Mouse (Mus musculus) hindbrain, embryonic 14.5 days (tissue): ENCODE results near the gene Mettl14. TPM values are rescaled to one million over a fixed set of nuclear protein-coding genes. Genes with fewer than 3 reads are reported as not detected.

Source experiments
- ATAC-seq: fragments of 200-750 bp; cut with Nextera tagmentation; 2 replicates; pipeline ENCODE4 v1.8.0; 2017; ENCODE audit warnings: moderate number of reproducible peaks, mild to moderate bottlenecking, moderate TSS enrichment, moderate library complexity; ENCODE audit not compliant: low FRiP score
- DNase-seq: peaks from one replicate; pipeline ENCODE4 v3.0.0-alpha.2; 2015; ENCODE audit warnings: low spot score
- H3K27ac ChIP-seq: fragments of 300-500 bp; sonication (generic); 2 replicates; pipeline ENCODE4 v1.5.1; 2014; ENCODE audit warnings: mild to moderate bottlenecking, moderate library complexity
- H3K27me3 ChIP-seq: fragments of 300-500 bp; sonication (generic); 2 replicates; pipeline ENCODE4 v1.6.1; 2014; ENCODE audit warnings: mild to moderate bottlenecking, low read length, mixed read lengths; ENCODE audit not compliant: control insufficient read depth, insufficient read depth
- H3K36me3 ChIP-seq: fragments of 300-500 bp; sonication (generic); replicated peaks from 2 replicates; pipeline ENCODE4 v1.6.1; 2014; ENCODE audit not compliant: control insufficient read depth, insufficient read depth
- H3K4me1 ChIP-seq: fragments of 300-500 bp; sonication (generic); replicated peaks from 2 replicates; pipeline ENCODE4 v1.6.1; 2014; ENCODE audit warnings: antibody characterized with exemption, low read length, mixed read lengths; ENCODE audit not compliant: control insufficient read depth, insufficient read depth
- H3K4me2 ChIP-seq: fragments of 300-500 bp; sonication (generic); replicated peaks from 2 replicates; pipeline ENCODE4 v1.6.1; 2014; ENCODE audit warnings: mild to moderate bottlenecking, moderate library complexity
- H3K4me3 ChIP-seq: fragments of 300-500 bp; sonication (generic); replicated peaks from 2 replicates; pipeline ENCODE4 v1.5.1; 2014; ENCODE audit warnings: mild to moderate bottlenecking, low read length
- H3K9ac ChIP-seq: fragments of 300-500 bp; sonication (generic); 2 replicates; pipeline ENCODE4 v1.6.1; 2014
- H3K9me3 ChIP-seq: fragments of 300-500 bp; sonication (generic); 2 replicates; pipeline ENCODE4 v1.6.1; 2016; ENCODE audit warnings: low read length; ENCODE audit not compliant: control insufficient read depth
- WGBS: fragments of 180-500 bp; shearing (Covaris S2); extraction: QIAGEN DNeasy Blood & Tissue Kit; methylation state at CpG from one replicate; pipeline ENCODE4 v1.1.7; 2014; 5-methylcytosine and 5-hydroxymethylcytosine counted together
- polyA plus RNA-seq: library from polyadenylated mRNA; unstranded; fragments of >200 nt; fragmentation: Nextera tagmentation; extraction: Ambion mirVana; gene quantifications from 2 replicates; pipeline ENCODE4 v1.2.1, GENCODE M21; 2014

The Mettl14 gene
- polyA plus RNA-seq, 1 experiment from 2014 or later = 17.9 TPM

DNA sequence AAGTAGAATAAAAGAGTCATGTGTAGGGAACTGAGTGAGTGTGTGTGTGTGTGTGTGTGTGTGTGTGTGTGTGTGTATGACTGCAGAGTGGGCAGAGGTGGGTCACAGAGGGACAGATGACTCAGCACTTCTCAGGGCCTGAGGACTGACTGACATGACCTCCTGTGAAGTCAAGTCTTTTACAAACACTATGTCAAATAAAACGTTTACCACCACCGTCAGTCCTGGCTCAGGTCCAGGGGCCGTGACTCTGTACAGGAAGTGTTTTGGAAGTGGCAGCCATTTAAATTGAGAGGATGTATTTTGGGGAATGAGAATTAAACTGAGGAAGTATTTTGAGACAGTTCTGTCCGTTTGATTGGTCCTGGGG lies 52.9 kb downstream of the Mettl14 start:
- ATAC-seq = no peak
- H3K4me1 ChIP-seq = 0 out of 2 replicates have a peak, but pooled peaks cover 4% of the 10 kb centered on the region

GRCm38 (mm10) chr3:123332330-123333054 lies 53.4 kb downstream of the Mettl14 start:
- Histone ChIP-seq H3K4me2 (no peak overlapping the region), H3K27me3 (no peaks in the 10 kb centered on the region), H3K27ac (no peak overlapping the region), H3K4me1 (0 out of 2 replicates have a peak, but pooled peaks cover 4% of the 10 kb centered on the region), H3K9me3 (no peaks in the 10 kb centered on the region), H3K36me3 (no peaks in the 10 kb centered on the region), H3K4me3 (no peak overlapping the region), H3K9ac (no peak overlapping the region)
- 95% methylated on average over 2 of the region's 2 CpGs for WGBS
- no peak for DNase-seq
- ATAC-seq = no peak

More for the DNA sequence above, 52.9 kb downstream of the Mettl14 start:
- Histone ChIP-seq H3K4me3 (no peak overlapping the region), H3K27me3 (no peaks in the 10 kb centered on the region), H3K4me2 (no peak overlapping the region), H3K36me3 (no peaks in the 10 kb centered on the region), H3K27ac (no peak overlapping the region), H3K9me3 (no peaks in the 10 kb centered on the region), H3K9ac (no peak overlapping the region)
- WGBS = 57% methylated on average over 4 of the region's 4 CpGs
- DNase-seq = no peak

GRCm38 (mm10) chr3:123330221-123330620 lies 55.7 kb downstream of the Mettl14 start:
- H3K4me1 ChIP-seq = no peaks in the 10 kb centered on the region
- H3K27ac ChIP-seq = no peak overlapping the region
- DNase-seq = no peak
- H3K4me2 ChIP-seq = no peak overlapping the region
- H3K9me3 ChIP-seq = no peaks in the 10 kb centered on the region
- no peak overlapping the region for H3K4me3 ChIP-seq
- no peaks in the 10 kb centered on the region for H3K36me3 ChIP-seq
- WGBS = 90% methylated on average over 4 of the region's 4 CpGs
- no peak overlapping the region for H3K9ac ChIP-seq
- no peaks in the 10 kb centered on the region for H3K27me3 ChIP-seq
- ATAC-seq = no peak

DNA sequence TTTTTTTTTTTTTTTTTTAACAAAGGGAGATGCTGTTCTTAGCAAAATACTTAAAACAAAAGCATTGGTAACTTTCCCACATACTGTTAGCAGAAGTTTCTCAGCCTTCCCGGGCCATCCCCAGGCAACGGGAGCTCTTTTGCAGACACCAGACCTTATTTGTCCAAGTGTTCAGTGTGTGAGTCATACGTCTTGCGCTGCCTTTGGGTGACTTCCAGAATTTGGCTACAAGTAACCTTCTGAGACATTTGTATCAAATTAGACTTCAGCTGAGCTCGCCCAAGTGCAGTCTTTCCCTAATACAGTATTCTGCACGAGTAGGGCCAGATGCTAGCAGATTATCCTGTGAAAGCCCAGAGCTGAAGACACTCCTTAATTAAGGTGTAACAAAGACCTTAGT lies 56.7 kb downstream of the Mettl14 start:
- H3K4me3 ChIP-seq = no peak overlapping the region
- DNase-seq (peak; percentile 35), ATAC-seq (peak; percentile 76; the same call in 1 of the 2 replicates)
- H3K4me2 ChIP-seq = no peak overlapping the region
- H3K36me3 ChIP-seq = no peaks in the 10 kb centered on the region
- H3K27me3 ChIP-seq = no peaks in the 10 kb centered on the region
- no peaks in the 10 kb centered on the region for H3K4me1 ChIP-seq
- WGBS = 69% methylated on average over 6 of the region's 6 CpGs
- H3K9me3 ChIP-seq = no peaks in the 10 kb centered on the region
- H3K27ac ChIP-seq = no peak overlapping the region
- no peak overlapping the region for H3K9ac ChIP-seq

DNA sequence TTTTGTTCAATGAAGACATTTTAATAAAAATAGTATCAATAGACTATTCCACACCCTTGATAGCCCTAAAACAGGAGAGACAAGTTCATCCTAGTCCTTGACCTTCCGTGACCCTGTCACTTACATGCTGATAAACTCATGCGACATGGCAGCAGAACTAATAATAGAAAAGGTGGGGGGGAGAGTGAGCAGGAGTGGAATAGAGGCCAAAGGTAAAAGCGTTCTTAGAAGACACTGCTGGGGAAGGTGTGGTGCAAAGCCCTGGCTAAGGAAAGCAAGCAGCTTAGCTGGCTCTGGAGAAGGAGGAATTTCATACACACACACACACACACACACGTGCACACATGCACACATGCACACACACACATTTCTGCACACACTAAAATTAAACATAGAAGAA lies 61.6 kb downstream of the Mettl14 start:
- no peak for ATAC-seq
- H3K27ac ChIP-seq = no peak overlapping the region
- no peak for DNase-seq
- no peak overlapping the region for H3K4me3 ChIP-seq
- no peaks in the 10 kb centered on the region for H3K36me3 ChIP-seq
- H3K9me3 ChIP-seq = no peaks in the 10 kb centered on the region
- H3K4me2 ChIP-seq = no peak overlapping the region
- no peaks in the 10 kb centered on the region for H3K4me1 ChIP-seq
- H3K9ac ChIP-seq = no peak overlapping the region
- 75% methylated on average over 4 of the region's 4 CpGs for WGBS
- no peaks in the 10 kb centered on the region for H3K27me3 ChIP-seq

DNA sequence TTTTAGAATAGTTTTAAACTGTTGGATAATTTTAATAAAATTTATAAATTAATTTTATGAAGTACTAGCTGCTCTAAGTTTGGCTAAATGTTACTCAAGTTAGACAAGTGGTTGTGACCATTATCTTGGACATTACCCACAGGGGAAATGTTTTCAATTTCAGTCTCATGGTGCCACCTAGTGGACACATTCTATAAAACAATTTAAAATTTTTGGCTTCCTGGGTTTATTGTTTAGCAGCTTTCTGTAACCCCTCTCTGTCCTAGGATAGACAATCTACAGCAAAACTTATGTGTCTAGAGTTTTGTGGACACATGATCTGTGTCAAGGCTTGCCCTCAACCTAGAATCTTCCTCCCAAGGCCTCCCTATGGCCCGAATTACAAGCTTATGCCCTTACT lies 63.8 kb downstream of the Mettl14 start:
- no peak overlapping the region for H3K4me2 ChIP-seq
- DNase-seq = peak; percentile 88
- 16% methylated on average over 1 of the region's 1 CpGs for WGBS
- no peak overlapping the region for H3K9ac ChIP-seq
- no peaks in the 10 kb centered on the region for H3K4me1 ChIP-seq
- H3K27ac ChIP-seq = no peak overlapping the region
- H3K9me3 ChIP-seq = no peaks in the 10 kb centered on the region
- H3K4me3 ChIP-seq = no peak overlapping the region
- H3K36me3 ChIP-seq = no peaks in the 10 kb centered on the region
- no peaks in the 10 kb centered on the region for H3K27me3 ChIP-seq
- no peak for ATAC-seq

GRCm38 (mm10) chr3:123321612-123322011 lies 64.3 kb downstream of the Mettl14 start:
- no peaks in the 10 kb centered on the region for H3K36me3 ChIP-seq
- no peak overlapping the region for H3K4me2 ChIP-seq
- no peak overlapping the region for H3K4me3 ChIP-seq
- H3K9me3 ChIP-seq = no peaks in the 10 kb centered on the region
- H3K27ac ChIP-seq = no peak overlapping the region
- peak; percentile 50; the same call in 1 of the 2 replicates for ATAC-seq
- no peak overlapping the region for H3K9ac ChIP-seq
- no peaks in the 10 kb centered on the region for H3K27me3 ChIP-seq
- no peaks in the 10 kb centered on the region for H3K4me1 ChIP-seq
- 86% methylated on average over 6 of the region's 6 CpGs for WGBS
- no peak for DNase-seq

GRCm38 (mm10) chr3:123320341-123320740 lies 65.6 kb downstream of the Mettl14 start:
- Histone ChIP-seq H3K4me2 (no peak overlapping the region), H3K27ac (no peak overlapping the region), H3K9ac (no peak overlapping the region), H3K4me3 (no peak overlapping the region), H3K9me3 (no peaks in the 10 kb centered on the region), H3K36me3 (no peaks in the 10 kb centered on the region), H3K4me1 (no peaks in the 10 kb centered on the region), H3K27me3 (no peaks in the 10 kb centered on the region)
- WGBS = 81% methylated on average over 9 of the region's 9 CpGs
- ATAC-seq = no peak
- DNase-seq = no peak
